Mouse (Mus musculus) testis, adult 2 months (tissue): Measurements from ENCODE around the gene Cmtm8.

Experiments used
- CTCF ChIP-seq: fragments of 200-500 bp; IDR thresholded peaks from 2 replicates; pipeline ENCODE4 v1.5.1; 2012; ENCODE audit warnings: low read depth, mild to moderate bottlenecking, inconsistent platforms, low read length, moderate library complexity; ENCODE audit not compliant: control insufficient read depth, insufficient read depth, insufficient replicate concordance
- POLR2A ChIP-seq: fragments of 200-500 bp; IDR thresholded peaks from 2 replicates; pipeline ENCODE4 v1.6.1; 2012; ENCODE audit warnings: low read depth, mild to moderate bottlenecking, inconsistent platforms, low read length, moderate library complexity; ENCODE audit not compliant: control insufficient read depth

GRCm38 (mm10) chr9:114794491-114794890 is 49.5 kb downstream of the Cmtm8 start:
- TF ChIP-seq CTCF, result no peak
- TF ChIP-seq POLR2A, result no peak
